Mouse (Mus musculus) cortical plate, adult 2 months (tissue): Measurements from ENCODE around the gene Ifng.

ENCODE experiments used
- CTCF ChIP-seq: fragments of 200-500 bp; IDR thresholded peaks from 2 replicates; pipeline ENCODE4 v1.5.1; 2011; ENCODE audit warnings: mild to moderate bottlenecking, control low read depth, low read length; ENCODE audit not compliant: insufficient read depth; ENCODE audit errors: extremely low read depth
- POLR2A ChIP-seq: fragments of 200-500 bp; IDR thresholded peaks from 2 replicates; pipeline ENCODE4 v1.6.1; 2011; ENCODE audit warnings: mild to moderate bottlenecking, low read length, control low read depth; ENCODE audit not compliant: insufficient read depth; ENCODE audit errors: extremely low read depth

GRCm38 (mm10) chr10:118495362-118495761 lies 54.5 kb downstream of the Ifng start:
- TF ChIP-seq CTCF (no peak), POLR2A (no peak)
